Mouse (Mus musculus) fibroblast of lung, adult 2 months (primary cell): ENCODE data around the gene Ifnb1.

Source experiments
- DNase-seq: peaks from one replicate; pipeline ENCODE4 v3.0.0-alpha.2; 2011; ENCODE audit warnings: low read depth

The Ifnb1 gene

DNA sequence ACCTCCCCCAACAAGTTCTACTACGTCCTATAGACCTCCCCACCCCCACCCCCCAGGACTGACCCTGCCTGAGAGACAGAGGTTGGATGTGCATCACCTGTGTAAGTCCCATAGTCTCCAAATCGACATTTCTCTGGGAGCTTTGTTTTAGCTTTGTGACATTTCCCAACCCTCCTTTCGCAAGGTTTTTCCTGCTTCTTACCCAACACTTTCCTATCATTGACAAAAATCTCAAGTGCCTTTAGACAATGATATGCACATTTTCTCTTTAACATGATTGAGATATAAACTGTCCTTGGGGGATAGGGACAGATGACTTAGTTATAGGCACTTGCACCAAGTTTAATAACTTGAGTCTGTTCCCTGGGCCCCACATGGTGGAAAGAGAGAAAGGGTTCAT is 21.3 kb downstream of the Ifnb1 start:
- DNase-seq, result no peak

DNA sequence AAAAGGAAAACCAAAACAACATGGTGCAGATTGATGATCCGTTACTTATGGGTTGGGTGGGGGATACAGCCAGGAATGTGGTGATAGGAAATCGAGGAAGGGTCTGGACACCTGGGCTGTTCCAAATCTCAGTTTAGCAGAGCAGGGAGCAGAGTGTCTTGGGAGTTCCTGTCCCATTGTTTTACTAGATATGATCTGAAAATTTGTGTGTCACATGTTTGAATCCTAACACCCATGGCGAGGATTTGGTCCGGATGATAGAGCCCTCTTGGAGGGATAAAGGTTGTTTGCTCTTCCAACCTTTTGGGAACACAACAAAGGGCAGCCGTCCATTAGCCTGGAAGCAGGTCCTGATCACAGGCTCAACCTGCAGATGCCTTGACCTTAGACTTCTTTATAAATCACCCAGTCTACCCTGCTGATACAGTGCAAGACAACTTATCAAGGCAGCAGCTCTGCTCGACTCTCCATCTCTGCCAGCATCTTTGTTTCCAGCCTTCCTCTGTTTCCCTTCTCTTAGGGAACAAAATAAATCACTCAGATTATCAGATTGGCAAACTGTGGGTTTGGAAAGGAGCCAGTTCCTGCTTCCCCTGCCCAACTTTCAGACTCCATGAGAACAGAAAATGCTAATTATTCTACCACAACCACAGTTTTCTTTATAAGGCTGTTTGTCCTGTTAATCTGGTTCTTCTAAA is 26.1 kb downstream of the Ifnb1 start:
- no peak for DNase-seq

DNA sequence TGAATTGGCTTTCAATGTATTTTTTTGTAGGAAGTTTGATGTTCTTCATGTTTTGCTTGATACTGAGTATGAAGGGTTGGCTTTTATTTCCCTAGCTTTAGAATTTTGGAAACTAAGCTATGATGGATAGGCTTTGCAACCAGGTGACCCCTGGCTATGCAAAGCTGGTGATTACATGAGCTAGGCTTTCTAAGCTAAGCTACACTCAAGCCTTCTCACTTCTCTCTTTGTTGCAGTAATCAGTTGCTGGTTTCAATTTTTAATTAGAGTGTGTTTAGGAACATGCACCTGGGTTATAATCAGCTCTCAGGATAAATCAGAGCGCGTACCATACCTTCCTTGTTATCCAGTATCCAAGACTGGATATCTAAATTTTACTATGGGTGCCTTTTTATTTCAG is 33.0 kb downstream of the Ifnb1 start:
- no peak for DNase-seq

DNA sequence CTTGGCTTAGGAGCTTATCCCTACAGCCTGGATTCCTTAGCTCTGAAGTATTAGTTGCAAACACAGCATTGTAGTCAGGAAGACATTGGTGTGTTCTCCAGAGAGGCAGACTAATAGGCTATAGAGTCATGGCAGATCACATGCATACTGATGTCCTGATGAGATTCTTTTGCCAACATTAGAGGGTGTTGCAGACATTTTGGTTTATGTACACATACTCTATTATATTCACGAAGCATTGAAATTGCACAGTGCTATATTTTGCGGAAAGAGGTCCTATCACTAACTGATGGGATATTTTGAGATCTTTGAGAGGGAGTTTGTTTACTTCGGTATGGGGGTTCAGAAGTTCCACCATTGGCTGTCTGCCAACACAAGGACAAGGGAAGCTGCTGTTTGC is 34.5 kb downstream of the Ifnb1 start:
- DNase-seq, result no peak

DNA sequence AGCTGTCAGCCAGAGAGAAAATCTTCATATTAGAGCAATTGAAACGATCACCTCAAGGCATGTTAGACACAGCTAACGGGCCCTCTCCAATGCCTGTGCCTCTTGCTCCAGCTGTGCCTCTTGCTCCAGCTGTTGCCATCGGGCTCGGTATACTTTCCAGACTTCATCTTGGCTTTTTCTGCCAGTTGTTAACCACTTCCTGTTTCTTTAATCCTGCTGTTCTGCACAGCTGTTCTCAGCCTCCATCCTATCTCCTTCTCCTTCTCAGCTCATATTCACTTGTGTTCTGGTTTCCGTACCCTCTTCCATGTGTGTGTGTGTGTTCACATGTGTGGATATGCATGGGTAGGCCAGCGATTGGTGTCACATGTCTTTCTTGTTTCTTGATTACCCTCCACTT is 42.4 kb downstream of the Ifnb1 start:
- no peak for DNase-seq

DNA sequence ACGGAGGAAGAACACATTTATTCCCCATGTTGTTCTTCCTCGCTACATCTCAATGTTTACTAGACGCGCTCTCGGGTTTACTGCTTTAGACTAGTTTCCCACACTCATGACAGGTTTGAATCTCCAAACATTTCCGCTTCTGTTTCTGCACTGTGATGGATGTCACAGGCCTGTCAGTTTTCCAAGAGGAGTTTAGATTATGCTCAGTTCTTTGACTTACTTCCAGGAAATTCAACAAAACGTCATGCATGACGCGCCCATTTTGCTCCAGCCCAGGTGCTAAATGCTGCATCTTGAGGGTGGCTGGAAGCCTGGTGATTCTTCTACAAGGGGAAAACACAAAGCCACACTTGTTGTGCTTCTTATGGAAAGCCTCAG is 43.8 kb downstream of the Ifnb1 start:
- DNase-seq, result no peak

DNA sequence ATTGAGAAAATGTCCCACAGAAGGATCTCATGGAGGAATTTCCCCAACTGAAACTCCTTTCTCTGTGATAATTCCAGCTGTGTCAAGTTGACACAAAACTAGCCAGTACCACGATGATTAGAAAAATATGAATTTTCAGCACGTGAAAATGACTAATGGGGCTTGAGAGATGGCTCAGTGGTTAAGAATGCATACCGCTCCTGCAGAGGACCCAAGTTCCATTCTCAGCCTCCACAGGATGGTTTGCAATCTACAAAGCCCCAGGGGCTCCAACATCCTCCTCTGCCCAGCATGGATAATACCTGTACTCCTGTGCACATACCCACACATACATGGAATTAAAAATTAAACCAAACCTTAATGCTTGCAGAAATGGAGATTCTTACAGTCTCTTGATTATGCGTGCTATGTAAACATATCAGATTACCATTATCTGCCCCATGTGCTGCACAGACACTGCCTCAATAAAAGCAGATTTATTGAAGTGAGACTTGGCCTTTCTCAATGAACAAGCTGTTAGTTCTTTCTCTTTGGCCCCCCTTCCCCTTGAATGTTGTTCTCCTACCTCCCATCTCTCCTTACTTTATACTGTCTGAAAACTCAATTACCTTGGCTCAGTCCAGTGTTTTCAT is 44.3 kb downstream of the Ifnb1 start:
- DNase-seq, result no peak

DNA sequence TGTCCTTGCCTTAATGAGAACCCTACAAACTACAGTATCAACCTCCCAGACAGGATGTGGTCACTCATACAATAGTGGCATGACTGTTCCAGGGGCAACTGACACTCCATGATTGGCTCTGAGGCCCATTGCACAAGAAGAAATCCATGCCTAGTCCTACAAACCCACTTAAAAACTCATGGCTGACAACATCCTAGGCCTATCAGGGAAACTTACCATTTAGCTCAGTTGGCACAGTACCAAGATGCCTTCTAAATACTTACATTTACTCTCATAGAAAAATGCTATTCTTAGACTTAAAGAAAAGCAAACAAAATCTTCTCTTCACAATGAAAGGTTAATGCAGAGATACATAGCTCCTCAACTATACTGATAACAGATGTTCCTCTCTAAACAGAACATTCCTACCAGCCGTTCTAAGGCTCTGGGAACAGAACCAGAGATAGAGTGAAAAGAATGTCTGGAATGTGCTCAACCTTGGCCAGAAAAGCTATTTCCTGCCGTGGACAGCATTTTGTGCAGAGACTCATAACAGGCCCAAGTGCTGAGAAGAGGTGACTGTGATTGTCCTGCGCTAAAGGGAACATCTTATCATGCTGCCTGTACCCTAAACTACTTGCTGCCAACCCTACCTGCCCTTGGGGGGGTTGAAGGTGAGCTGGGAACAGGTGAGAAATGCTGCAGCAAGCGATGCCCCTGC is 45.9 kb downstream of the Ifnb1 start:
- no peak for DNase-seq

DNA sequence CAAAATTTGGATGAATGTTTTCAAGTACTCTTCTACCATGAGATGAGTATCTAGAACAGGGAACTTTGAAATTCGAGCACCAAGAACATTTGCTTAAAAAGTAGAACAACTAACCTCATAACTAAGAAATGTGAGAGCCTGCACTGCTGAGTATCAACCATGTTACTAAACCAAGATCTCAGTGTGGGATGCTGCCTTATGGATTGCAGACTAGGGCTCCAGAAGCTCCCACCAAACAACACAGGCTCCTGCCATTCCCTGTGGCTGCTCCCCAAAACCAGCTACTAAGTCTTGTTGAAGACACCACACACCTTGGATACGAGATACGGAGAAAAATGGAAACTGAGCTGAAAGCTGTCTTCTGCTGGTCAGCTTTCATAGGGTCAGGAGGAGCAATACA is 46.5 kb downstream of the Ifnb1 start:
- no peak for DNase-seq
